In the genomic region with DNA sequence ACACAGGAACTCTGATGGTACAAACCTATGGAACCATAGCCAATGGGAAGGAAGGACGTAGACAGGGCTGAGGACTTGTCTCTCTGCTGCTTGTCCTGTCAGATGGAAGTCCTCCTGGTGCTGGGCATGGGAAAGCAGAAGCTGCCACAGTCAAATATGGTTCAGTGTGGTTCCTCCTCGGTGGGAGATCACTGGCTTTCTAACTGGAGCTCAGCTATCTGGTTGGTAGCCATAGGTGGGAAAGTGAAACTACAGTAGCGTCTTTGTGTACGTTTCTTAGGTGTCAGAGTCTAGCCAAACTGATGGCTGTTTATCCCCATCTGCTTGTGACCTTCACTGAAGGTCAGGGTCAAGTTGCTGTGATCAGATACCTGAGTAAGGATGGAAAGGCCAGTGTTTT, we compare ENCODE assay signal across 20 mouse cellular contexts. TPM values are rescaled to one million over a fixed set of nuclear protein-coding genes. Genes with fewer than 3 reads are reported as not detected.
A peak's percentile ranks its signal among the peaks of the same experiment; 100 is the strongest.
DNase-seq lines count a peak whose midpoint lies in the region; ATAC-seq and TF ChIP-seq lines count a peak whose summit lies in the region.
"Had no signal": no experiment of that assay in that cellular context is flagged by ENCODE, and none has a peak within 500 bp of the region (broad histone marks: within the 10 kb centered on the region; RNA-seq: fewer than 3 reads in every experiment).

No protein-coding gene starts in this region.

- no peak for TF ChIP-seq CTCF in G1E (IDR thresholded peaks at IDR 0.05; ENCODE audit: low read depth, low read length)

- no peak overlapping the region; the same call in 1 of the 2 replicates for H3K4me3 ChIP-seq in G1E (ENCODE audit: low read depth, low read length)
- H3K4me3 ChIP-seq in megakaryocyte, embryonic 14.5 days (replicated peaks), result peak overlapping the region; percentile 70
- no peak overlapping the region for H3K4me3 ChIP-seq in kidney, embryonic 14.5 days (ENCODE audit: low read length)
- no peak overlapping the region for H3K4me3 ChIP-seq in embryonic facial prominence, embryonic 10.5 days
- H3K4me3 ChIP-seq: forebrain, embryonic 12.5 days; liver, embryonic 15.5 days; stomach, embryonic 15.5 days had no signal

- no peak for ATAC-seq in G1E (ENCODE audit: extremely low read depth, insufficient number of reproducible peaks, low FRiP score, poor library complexity, severe bottlenecking)
- peak; percentile 57 to 84; a peak in 3 of 4 replicates for ATAC-seq in hematopoietic stem cell, adult 5-6 weeks (replicated peaks in 1 of 2; ENCODE audit: insufficient read depth in 1 of 2, low FRiP score in 2 of 2, low TSS enrichment in 1 of 2, low read depth in 1 of 2, poor library complexity in 2 of 2, severe bottlenecking in 2 of 2)
- ATAC-seq in kidney, embryonic 14.5 days (ENCODE audit: low FRiP score, low TSS enrichment), result no peak
- ATAC-seq: hindbrain, postnatal 0 days had no signal

- 78% methylated on average over 4 of the region's 4 CpGs for WGBS in kidney, embryonic 14.5 days
- 88% methylated on average over 4 of the region's 4 CpGs for WGBS in embryonic facial prominence, embryonic 10.5 days

- peaks cover 35% of the 10 kb centered on the region for H3K36me3 ChIP-seq in G1E (replicated peaks)
- H3K36me3 ChIP-seq in megakaryocyte, embryonic 14.5 days (replicated peaks; ENCODE audit: low read length), result peaks cover 40% of the 10 kb centered on the region
- H3K36me3 ChIP-seq in kidney, embryonic 14.5 days (ENCODE audit: control insufficient read depth, insufficient read depth, low read length), result no peaks in the 10 kb centered on the region; the same call in 1 of the 2 replicates
- 0 out of 2 replicates have a peak, but pooled peaks cover 6% of the 10 kb centered on the region for H3K36me3 ChIP-seq in embryonic facial prominence, embryonic 10.5 days (replicated peaks)
- H3K36me3 ChIP-seq: forebrain, embryonic 12.5 days; liver, embryonic 15.5 days; stomach, embryonic 15.5 days had no signal

- peaks cover 21% of the 10 kb centered on the region for H3K4me1 ChIP-seq in G1E (ENCODE audit: insufficient read depth, low read depth, low read length)
- H3K4me1 ChIP-seq in megakaryocyte, embryonic 14.5 days, result peaks cover 86% of the 10 kb centered on the region
- 0 out of 2 replicates have a peak, but pooled peaks cover 6% of the 10 kb centered on the region for H3K4me1 ChIP-seq in kidney, embryonic 14.5 days (ENCODE audit: control insufficient read depth, insufficient read depth, low read length)
- H3K4me1 ChIP-seq in embryonic facial prominence, embryonic 10.5 days, result peaks cover 19% of the 10 kb centered on the region

- peak; percentile 18 for DNase-seq in CD4-positive helper T cell, adult 2 months (ENCODE audit: low read depth, low spot score)
- DNase-seq in G1E (ENCODE audit: low spot score), result peak; percentile 13
- DNase-seq in spleen, postnatal 14 days (ENCODE audit: low spot score in 2 of 2), result no peak
- no peak for DNase-seq in embryonic facial prominence, embryonic 10.5 days (ENCODE audit: low spot score)
- DNase-seq in heart, postnatal 4 days, result no peak
- DNase-seq: B cell, adult 2 months; cerebellum, adult 9-10 months; embryo, embryonic 11 days; heart, postnatal 14 days; kidney, adult 8-10 months; lung, postnatal 14 days had no signal

- no peaks in the 10 kb centered on the region for H3K9me3 ChIP-seq in G1E (replicated peaks)
- H3K9me3 ChIP-seq in megakaryocyte, embryonic 14.5 days, result no peaks in the 10 kb centered on the region
- no peaks in the 10 kb centered on the region for H3K9me3 ChIP-seq in kidney, embryonic 14.5 days (ENCODE audit: control insufficient read depth, low read length)
- H3K9me3 ChIP-seq in embryonic facial prominence, embryonic 10.5 days, result no peaks in the 10 kb centered on the region
- H3K9me3 ChIP-seq: forebrain, embryonic 12.5 days; liver, embryonic 15.5 days; stomach, embryonic 15.5 days had no signal

- H3K27ac ChIP-seq in kidney, embryonic 14.5 days (ENCODE audit: low read depth, low read length), result no peak overlapping the region
- no peak overlapping the region for H3K27ac ChIP-seq in embryonic facial prominence, embryonic 10.5 days (replicated peaks)
- H3K27ac ChIP-seq: forebrain, embryonic 12.5 days; hindbrain, postnatal 0 days; liver, embryonic 15.5 days; stomach, embryonic 15.5 days had no signal

- H3K27me3 ChIP-seq in G1E (ENCODE audit: insufficient read depth, low read length), result no peaks in the 10 kb centered on the region
- no peaks in the 10 kb centered on the region for H3K27me3 ChIP-seq in megakaryocyte, embryonic 14.5 days (replicated peaks)
- H3K27me3 ChIP-seq in kidney, embryonic 14.5 days (ENCODE audit: control insufficient read depth, insufficient read depth, low read length), result no peaks in the 10 kb centered on the region
- no peaks in the 10 kb centered on the region for H3K27me3 ChIP-seq in embryonic facial prominence, embryonic 10.5 days (replicated peaks; ENCODE audit: low read depth, poor library complexity, severe bottlenecking)
- H3K27me3 ChIP-seq: forebrain, embryonic 12.5 days; liver, embryonic 15.5 days; stomach, embryonic 15.5 days had no signal

- H3K4me2 ChIP-seq in kidney, embryonic 14.5 days (replicated peaks; ENCODE audit: low read depth, low read length), result no peak overlapping the region
- H3K4me2 ChIP-seq: forebrain, embryonic 12.5 days; heart, embryonic 11.5 days; liver, embryonic 15.5 days; midbrain, embryonic 11.5 days; stomach, embryonic 15.5 days had no signal

- no peak overlapping the region for H3K9ac ChIP-seq in kidney, embryonic 14.5 days (ENCODE audit: low read depth, low read length)
- H3K9ac ChIP-seq: forebrain, embryonic 12.5 days; liver, embryonic 15.5 days; stomach, embryonic 15.5 days had no signal

RNA-seq across cellular contexts. Expression of a gene that starts 29.0 kb away (rescaled TPM):
- total RNA-seq in G1E (2014; fragmentation: Nextera tagmentation), result 32.6 and 39.8 TPM in 2 replicates
- 51.4 and 53.7 TPM in 2 replicates for total RNA-seq in G1E (2017)
- 16.9 and 24.0 TPM in 2 replicates for polyA plus RNA-seq in G1E (2012)
- 55.9 and 57.7 TPM in 2 replicates for total RNA-seq in hematopoietic stem cell, adult 5-6 weeks (2017)
- polyA plus RNA-seq in megakaryocyte, embryonic 14.5 days (2012; ENCODE audit: insufficient read depth, low replicate concordance), result 2.9 and 13.1 TPM in 2 replicates
- 40.2 and 85.6 TPM in 2 replicates for polyA plus RNA-seq in kidney, embryonic 14.5 days (2014; fragmentation: Nextera tagmentation; extraction: Ambion mirVana)
- polyA plus RNA-seq in embryonic facial prominence, embryonic 10.5 days (2016; fragmentation: Nextera tagmentation; extraction: Ambion mirVana), result 88.8 and 93.2 TPM in 2 replicates
- total RNA-seq in heart, postnatal 4 days (2021), result 10 to 100 TPM; 77.1 to 77.3 TPM

Comparison
In these comparisons a context has a peak if more than half of its experiments do, and no peak if none do; other contexts are left out.
1. DNase-seq: peak in CD4-positive helper T cell, adult 2 months (single experiment) and G1E (single experiment); none in spleen, postnatal 14 days (0 of 2), embryonic facial prominence, embryonic 10.5 days (single experiment) and heart, postnatal 4 days (single experiment).
2. ATAC-seq: peak in hematopoietic stem cell, adult 5-6 weeks (2 of 2); none in G1E (single experiment) and kidney, embryonic 14.5 days (single experiment).